Mouse (Mus musculus) cerebellum, adult 8-10 months (tissue): Measurements from ENCODE around the gene Unc79.

Experiments used
- DNase-seq: peaks from one replicate; pipeline ENCODE4 v3.0.0; 2022

The Unc79 gene

DNA sequence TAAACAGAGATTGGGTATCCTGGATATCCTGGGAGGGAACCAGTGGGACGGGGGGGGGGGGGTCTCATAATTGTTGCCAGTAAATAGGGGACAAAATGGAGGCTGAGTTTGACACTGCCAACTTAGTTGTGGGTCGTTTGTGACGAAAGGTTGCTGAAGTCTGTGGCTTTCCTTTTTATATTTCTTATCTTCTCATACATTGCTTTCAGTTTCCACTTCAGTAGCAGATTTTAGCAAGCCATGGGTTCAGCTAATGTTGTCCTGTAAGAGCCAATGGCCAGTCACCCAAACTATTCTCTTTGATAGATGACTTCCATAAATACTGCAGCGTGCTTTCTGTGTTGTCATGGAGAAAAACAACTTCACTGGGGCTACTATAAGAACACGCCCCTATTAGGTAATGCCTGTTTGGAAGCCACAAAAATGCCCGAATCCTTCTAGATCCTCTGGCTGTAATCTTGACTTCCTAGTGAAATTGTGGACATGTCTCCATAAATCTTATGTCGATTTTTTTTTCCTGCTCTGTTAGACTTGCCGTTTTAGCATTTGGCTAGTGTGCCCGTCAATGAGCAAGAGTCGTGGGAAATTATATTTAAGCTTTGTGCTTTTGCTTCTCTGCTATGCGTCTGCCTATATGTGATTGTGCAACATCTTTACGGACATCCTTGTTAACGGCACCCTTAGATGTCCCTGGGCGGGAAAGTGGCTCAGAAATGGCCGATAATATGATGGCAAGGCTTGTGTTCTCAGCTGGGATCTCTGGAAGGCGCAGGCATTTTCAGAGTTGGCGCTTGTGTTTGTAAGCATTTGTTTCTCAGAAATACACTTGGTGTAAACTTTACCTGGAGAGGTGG lies 181.0 kb downstream of the Unc79 start:
- DNase-seq = no peak

DNA sequence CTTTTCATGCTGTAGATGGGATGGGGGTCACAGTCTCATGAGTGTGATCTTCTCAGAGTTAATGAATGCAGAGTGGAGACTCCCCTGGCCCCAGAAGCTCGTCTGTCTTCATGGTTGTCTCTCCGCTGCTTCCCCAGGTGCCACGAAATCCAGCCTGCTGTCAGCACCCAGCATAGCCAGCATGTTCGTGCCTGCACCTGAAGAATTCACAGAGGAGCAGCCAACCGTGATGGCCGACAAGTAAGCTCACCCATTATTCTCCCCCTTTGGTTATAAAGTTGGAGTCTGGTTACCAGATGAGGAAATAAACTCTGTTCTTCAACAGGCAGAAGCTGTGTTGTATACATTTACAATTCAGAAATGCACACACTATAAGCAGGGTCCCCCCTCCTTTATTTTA lies 182.8 kb downstream of the Unc79 start:
- DNase-seq = no peak

DNA sequence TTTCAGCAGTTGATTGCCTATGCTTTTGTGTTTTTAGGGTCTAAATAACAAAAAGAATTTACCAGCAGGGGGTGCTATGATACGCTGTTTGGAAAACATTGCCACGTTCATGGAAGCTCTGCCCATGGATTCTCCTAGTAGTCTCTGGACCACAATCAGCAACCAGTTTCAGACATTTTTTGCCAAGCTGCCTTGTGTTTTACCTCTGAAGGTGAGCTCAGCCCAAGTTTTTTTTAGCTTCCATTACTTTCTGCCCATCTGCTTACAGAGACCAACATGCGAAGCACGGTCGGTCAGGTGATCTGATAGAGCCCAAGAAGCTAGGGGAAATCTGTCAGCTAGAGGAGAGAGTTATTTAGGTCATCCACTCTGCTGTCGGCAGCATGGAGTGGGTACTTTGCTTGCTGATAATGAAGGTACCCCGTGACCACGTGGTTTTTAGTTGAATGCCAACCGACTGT lies 193.9 kb downstream of the Unc79 start:
- DNase-seq = peak; percentile 31

DNA sequence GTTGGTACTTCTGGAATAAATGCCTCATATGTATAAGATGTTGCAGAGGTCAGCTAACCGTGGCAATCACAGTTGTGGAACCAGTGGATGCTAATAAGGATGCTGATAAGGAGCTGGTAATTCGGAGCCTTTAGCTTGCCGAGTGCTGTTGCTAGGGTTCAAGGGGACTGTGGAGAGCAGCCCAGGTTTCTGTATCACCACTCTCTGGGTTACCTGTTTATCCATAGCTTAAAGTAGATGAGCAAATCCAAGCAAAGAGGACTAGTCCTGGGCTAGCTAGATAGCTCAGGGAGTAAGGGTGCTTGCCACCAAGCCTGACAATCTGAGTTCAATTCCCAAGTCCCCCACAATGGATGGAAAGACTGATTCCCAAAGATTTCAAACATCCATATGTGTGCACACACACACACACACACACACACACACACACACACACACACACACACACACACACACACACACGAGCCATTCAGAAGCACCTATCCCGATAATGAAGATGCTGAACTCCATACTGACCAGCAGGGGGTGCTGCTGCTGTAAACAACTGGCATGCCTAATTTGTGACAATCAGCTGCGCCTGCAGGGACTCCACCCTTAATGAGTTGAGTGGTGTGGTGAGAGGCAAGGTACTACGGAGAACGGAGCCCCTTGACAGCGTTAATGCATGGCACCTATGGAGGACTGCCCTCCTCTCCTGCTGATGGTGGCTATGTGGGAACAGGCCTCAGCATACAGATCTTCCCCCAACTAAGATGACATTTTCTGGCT lies 195.3 kb downstream of the Unc79 start:
- peak; percentile 25 for DNase-seq

DNA sequence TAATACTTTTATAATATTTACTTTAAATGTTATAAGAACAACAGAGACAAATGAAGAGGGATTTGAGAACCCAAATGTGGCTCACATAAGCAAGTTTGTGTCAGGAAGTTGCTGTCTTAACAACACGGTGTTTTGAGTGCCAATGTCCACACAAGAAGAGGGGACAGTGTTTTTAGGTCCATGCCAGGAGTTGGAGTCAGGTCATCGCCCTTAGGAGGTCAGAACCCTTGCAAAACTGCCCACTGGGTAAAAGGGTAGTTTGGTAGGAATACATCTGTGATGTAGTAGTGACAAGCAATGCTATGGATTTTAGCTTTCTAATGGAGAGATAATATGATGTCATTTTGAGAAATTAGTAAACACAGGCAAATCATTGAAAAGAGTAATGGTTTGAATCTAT lies 201.6 kb downstream of the Unc79 start:
- DNase-seq = no peak

DNA sequence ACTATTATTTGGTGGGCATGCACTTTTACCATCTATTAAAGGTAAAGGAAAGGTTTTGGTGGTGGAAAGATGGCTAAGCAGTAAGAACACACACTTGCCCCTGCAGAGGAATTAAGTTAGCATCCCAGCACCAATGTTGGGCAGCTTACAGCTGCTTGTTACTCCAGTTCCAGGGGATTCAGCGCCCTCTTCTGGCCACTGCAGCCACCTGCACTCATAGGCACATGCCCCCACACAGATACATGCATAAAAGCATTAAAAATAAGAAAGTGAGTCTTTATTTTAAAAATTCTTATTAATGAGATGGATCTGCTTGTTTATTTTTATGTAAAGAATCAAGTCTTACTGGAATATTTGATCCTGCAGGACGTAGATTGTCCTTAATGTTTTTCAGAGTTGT lies 206.3 kb downstream of the Unc79 start:
- no peak for DNase-seq

DNA sequence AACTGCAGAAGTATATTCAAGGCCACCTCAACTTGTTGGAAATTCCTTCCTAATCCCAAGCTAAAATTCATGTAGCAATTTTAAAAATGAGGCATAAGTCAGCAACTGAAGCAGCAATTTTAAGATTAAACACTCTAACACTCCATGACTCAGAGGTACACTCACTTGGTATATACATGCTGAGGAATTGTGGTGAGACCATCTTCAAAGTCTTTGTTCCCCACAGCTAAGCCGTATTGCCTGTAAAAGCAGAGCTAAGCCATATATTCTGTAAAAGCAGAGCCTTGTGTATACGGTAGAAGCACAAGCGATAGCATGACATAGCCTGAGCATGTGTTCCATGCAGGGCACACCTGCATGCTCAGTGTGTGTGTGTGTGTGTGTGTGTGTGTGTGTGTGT lies 206.7 kb downstream of the Unc79 start:
- DNase-seq = no peak

DNA sequence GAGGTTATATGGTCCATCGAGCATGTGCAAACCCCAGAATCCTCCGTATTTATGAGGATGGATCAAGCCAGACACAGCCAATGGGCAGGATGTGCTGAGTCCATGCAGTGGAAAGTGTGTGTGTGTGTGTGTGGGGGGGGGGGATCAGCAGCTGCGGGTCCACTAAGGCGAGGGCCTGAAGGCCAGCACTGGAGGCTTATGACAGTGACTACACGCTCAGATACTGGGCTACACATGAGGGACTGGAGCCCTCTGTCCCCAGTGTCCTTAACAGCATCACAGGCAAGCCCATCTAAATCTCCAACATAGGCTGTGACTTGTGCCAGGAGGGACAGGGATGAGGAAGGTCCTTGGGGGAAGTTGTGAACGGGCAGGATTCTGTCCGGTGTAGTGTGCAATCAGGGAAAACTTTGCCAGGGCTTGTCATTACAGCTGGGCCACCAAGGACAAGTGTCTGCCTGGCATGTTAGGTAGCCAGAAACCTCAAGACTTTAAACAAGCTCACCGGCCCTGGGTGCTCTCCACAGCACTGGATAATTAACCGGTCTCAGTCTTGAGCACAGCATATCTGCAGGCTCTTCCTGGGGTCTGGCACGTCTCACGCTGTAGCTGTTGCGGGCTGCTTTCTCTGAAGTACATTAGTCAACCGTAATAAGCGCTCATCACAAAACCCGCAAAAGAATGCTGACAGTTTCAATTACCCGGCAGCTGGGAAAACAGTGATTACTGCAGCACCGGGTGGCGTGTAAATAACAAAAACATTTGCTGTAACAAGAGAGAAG lies 208.7 kb downstream of the Unc79 start:
- no peak for DNase-seq

DNA sequence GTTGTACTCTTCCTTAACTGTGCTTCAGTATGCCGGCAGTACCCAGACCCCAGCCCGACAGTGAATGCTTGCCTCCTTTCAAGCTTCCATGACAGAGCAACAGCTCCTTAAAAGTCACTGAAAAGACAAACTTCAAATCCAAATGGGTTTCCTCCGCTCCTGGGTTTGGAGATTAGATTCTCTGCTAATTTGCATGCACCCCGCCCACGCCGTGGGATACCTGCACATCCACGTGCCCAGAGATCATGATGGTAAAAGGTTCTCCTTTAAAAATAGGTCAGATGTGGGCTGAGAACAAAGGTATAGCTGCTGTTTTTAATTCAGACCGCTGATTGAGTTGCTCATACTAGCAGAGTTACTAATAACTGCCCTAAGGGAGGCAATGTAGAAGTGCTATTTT lies 210.4 kb downstream of the Unc79 start:
- DNase-seq = no peak

DNA sequence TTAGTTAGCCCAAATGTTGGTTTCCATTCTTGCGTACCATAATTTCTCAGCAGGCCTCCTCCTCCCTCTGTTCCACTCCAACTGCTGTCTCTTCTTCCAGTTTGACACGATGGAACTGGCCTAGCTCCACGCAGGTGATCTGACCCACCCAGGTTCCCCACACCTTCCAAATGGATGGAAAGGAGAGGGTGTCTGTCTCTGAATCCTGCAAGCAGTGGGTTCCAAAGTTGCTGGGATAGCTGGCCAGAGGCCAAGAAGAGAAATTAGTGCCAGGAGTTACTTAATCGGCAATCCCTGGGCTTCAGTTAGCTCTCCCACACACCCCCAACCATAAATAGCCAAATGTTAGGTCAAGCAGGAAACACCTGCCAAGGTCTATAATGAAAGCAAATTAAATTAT lies 212.1 kb downstream of the Unc79 start:
- no peak for DNase-seq

DNA sequence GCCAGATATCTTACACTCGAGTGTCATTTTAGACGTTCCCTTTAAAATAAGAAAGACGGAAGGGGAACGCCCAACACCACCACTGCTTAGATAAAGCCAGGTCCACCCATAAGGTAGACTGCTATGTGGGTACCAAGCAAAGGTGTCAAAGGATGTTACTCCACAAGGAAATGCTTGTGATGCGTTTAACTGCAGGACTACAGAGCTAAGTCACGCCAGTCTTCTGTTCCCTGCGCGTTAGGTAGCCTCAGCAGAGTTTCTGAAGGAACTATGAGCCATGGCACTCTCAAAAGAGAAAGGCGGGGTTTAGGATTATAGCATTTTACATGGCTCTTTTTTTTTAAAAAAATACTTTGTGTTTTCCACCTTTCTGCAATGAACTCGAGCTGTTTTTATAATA lies 214.9 kb downstream of the Unc79 start:
- no peak for DNase-seq

DNA sequence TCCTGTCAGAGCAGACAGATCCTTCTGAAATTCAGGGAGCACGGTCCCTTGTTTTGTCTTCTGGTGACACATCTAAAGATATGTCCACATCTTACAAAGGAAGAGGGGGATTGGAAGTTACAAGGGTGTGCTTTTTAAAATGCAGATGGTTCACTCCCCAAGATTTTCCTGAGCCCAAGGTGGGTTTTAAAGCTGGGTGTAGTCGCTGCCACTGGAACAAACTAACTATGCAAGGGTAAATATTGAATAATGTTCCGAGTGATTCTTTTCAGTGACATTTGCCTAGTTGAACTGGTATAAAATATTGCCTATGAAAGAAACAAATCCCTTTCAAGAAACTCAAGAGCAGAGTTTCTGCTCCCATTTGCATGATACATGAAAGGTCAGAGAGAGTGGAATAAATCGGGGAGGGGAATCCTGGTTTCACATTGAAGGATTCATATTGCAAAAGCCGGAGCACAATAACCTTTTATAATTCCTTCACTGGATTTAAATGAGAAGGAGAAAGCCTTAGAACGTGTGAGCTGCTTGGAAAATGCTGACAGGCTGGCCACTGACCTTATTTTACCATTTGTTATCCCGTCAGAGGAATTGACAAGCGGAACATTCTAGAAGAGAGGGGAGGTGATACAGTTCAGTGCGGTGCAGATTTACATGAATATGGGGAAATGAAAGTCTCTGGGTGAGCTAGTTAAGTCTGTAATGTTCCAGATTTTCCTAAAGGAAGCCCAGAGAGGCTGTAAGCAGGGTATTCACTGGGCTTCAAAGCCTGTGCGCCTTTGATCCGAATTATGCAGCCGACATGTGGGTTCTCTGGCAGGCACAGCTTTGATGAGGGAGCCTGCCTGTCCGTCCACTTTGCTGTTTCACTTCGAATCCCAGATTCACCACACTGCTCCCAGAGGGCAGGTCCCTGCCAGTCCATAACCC lies 215.7 kb downstream of the Unc79 start:
- no peak for DNase-seq

DNA sequence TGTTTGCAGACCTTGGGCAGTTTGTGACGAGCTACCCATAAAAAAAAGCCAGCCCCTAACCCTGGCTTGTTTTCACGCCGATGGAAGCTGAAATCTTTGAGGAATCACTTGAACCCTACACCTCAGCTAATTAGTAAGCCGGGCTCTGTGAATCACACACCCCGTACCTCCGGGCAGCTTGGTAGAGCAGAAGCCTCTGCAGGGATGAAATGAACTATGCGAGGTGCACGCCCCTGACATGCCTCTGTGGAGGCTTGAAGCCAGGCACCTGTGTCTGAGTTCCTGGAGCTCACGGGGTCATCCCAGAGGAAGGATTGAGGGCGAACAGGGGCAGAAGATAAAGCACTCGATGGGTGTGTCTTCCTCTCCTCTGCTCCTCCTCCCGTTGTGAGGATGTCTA lies 220.2 kb downstream of the Unc79 start:
- no peak for DNase-seq

DNA sequence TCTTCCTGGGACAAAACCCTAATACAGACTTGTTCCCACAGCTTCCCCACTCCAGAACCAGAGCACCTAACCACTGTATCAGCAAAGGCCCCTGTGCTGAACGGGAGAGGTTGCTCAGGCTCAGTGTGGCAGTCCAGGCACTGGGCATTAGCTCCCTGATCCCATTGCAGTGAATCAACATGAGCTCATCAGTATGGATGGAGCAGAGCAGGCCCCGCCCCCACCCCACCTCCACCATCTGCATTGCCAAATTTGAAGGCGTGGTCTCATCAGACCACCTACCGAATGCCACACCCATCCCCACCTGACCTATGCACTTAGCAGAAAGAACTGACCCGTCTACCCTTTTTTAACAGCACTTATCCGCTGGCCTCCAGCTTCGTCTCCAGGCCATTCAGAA lies 234.4 kb downstream of the Unc79 start:
- no peak for DNase-seq

DNA sequence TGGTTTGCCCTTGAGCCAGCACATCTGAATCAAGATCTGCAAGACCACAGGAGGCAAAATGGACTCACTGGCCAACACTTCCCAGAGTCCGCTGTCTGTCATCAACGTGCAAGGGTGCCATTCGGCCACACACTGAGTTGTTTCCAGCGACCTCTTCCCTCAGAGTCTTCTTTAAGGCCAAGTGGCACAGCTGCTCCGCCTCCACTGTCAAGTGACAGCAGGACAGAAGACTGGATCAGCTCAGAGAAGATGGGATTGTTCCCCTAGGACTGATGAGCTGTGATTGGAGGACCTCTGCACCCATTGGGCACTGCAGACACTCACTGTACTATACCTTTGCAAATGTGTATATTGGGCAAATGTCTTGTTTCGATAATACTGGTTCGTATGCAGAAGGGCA lies 238.4 kb downstream of the Unc79 start:
- no peak for DNase-seq

DNA sequence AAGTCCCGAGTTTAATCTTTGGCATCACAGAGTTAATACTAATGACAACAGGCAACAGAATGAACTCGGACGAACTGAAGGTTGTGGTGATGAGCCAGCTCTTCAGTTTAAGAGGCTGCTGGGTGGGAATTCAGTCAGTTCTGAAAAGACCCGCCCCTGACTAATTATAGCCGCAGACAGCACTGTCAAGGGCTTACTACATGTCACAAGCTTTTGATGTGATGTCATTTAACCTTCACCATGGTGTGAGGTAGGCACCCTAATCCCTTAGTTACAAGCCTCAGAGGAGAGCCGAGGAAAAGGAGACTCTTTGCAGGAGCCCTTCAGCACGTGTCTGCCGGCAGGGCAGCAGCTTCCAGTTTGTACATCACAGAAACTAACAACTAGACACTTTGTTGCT lies 239.6 kb downstream of the Unc79 start:
- no peak for DNase-seq

DNA sequence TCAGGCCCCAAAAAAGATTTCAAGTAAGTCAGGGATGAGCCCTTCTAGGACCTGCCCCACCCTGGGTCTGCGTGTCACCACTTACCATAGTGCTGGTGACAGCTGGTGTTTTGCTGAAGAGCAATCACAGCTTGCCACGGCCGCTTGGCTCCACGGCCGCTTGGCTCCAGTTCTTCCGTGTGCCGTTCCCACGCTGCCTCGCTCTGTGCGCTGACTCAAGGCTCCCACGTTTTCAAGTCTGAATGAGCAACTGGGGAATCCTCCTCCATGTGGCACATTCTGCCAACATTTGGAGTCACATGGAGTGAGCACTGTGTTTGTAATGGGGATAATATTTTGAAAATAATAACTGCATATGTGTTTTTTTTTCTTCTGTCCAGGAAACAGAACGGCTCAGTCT lies 241.1 kb downstream of the Unc79 start:
- peak; percentile 25 for DNase-seq

DNA sequence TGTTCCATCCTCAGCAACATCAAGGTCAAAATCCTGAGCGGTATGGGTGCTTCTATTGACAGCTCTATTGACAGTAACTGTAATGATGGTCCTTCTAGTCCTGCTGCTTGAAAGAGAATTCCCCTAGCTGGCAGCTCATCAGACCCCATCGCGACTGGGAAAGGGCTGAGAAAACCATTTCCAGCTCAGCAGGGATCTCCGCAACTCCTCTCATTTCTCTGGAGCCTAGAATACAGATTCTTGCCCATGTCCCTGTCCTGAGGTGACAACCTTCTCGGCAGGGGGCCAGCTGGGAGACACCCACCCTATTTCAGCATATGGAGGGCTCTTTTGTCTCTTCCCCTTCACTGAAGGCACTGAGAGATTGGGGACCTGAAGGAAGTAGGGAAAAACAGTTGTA lies 244.3 kb downstream of the Unc79 start:
- DNase-seq = no peak

DNA sequence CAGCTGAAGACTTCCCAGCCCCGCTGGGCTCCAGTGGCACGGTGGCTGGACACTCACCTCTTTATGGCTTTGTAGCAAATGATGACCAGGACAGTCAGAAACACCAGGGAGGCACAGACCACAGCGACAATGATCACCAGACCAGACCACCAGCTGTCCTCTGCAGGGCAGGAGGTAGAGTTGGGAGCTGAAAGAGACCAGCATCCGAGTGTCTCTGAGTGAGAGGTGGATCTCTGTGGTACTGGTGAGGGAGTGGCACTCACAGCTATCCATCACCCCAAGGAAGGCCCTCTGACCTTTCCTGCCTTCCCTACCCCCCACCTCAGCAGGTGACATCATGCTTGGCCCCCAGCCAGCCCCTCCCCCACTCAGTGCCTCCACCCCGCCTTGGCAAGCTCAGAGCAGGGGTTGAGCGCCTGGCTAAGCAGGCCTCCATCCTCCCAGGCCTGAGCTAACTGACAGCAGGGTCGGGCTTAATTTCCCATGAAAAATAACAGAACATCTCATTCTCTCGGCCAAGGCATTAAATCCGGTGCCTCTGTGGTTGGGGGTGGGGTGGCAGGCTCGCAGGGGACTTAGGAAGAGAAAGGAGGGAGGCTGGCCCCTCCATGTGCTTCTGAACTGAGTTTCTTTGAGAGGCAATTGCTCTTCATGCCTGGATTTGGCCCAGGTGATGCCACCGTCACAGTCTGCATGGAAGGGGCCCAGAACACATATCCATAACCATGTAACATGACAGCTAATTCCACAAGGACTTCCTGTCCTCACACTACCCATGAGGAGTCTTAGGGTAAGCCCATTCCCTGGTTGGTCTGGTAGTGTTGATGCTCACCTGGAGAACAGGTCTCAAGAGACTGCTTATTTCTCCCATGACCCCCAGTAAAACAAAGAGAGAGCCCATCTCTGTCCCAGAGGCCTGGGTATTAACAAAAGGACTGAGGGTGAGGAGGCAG lies 254.2 kb downstream of the Unc79 start:
- DNase-seq = no peak

DNA sequence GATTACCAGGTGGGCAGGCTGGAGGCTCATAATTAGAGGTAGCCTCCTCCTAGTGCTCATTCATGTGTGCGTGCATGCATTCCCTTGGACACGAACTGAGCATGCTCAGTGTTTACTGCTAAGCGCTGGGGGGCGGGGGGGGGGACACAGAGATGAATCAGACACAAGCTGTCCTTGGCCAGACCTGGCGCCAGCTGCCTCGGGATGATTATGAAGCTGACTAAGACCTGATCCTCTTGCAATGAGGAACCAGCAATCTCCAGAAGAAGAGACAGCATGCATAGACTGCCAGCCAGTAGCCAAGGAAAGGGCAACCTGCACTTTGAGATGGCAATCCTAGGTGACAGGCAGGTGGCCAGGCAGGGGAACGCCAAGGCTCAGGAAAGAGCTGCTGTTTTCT lies 256.9 kb downstream of the Unc79 start:
- DNase-seq = peak; percentile 49

DNA sequence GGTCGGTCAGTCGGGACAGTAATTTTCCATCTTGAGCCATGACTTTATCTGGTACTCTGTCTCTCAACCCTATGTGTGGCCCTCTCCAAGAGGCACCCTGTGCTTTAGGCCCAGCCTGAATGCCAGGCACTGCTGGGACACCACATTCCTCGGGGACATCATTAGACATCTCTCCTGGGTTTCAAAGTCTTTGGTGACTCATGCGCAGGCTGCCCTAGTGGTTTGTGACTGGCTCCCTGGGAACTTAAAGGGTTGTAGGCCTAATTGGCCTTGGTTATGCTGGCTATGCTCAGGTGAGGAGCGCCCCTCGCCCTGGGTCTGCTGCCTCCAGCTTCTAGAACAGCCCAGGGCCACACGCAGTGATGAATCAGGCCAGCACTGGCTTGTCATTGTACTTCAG lies 260.9 kb downstream of the Unc79 start:
- DNase-seq = no peak
